In genomic region chr6:142649331-142649730, GRCm38 (mm10) we compare ENCODE assay signal across 22 mouse cellular contexts. TPM values are rescaled to one million over a fixed set of nuclear protein-coding genes. Genes with fewer than 3 reads are reported as not detected.
DNase-seq lines count a peak whose midpoint lies in the region; ATAC-seq and TF ChIP-seq lines count a peak whose summit lies in the region.
"Had no signal": no experiment of that assay in that cellular context is flagged by ENCODE, and none has a peak within 500 bp of the region (broad histone marks: within the 10 kb centered on the region; RNA-seq: fewer than 3 reads in every experiment).

No protein-coding gene starts in this region.

- no peaks in the 10 kb centered on the region for H3K4me1 ChIP-seq in midbrain, embryonic 13.5 days (replicated peaks)
- H3K4me1 ChIP-seq: forebrain, embryonic 12.5 days; hindbrain, embryonic 10.5 days; intestine, embryonic 15.5 days had no signal

- no peak for ATAC-seq in midbrain, embryonic 13.5 days
- ATAC-seq: activated CD4-positive, CD25-positive, alpha-beta regulatory T cell, adult 4 months; forebrain, embryonic 16.5 days; intestine, embryonic 15.5 days; Patski had no signal

- H3K27me3 ChIP-seq in midbrain, embryonic 13.5 days, result no peaks in the 10 kb centered on the region
- H3K27me3 ChIP-seq: embryonic facial prominence, embryonic 13.5 days; forebrain, embryonic 12.5 days; intestine, embryonic 15.5 days had no signal

- H3K4me2 ChIP-seq in midbrain, embryonic 13.5 days (replicated peaks), result no peak overlapping the region
- H3K4me2 ChIP-seq: embryonic facial prominence, embryonic 13.5 days; forebrain, embryonic 12.5 days; hindbrain, embryonic 14.5 days; intestine, embryonic 15.5 days had no signal

- WGBS in midbrain, embryonic 13.5 days, result 89% methylated on average over 3 of the region's 3 CpGs

- H3K27ac ChIP-seq in gastrocnemius, adult 2 months, result peak overlapping the region; percentile 40
- H3K27ac ChIP-seq in midbrain, embryonic 13.5 days, result no peak overlapping the region
- H3K27ac ChIP-seq: embryonic facial prominence, embryonic 13.5 days; forebrain, embryonic 12.5 days; hindbrain, embryonic 10.5 days; hindbrain, embryonic 14.5 days; intestine, embryonic 15.5 days had no signal

- no peak overlapping the region for H3K4me3 ChIP-seq in gastrocnemius, adult 2 months
- no peak overlapping the region for H3K4me3 ChIP-seq in midbrain, embryonic 13.5 days (replicated peaks)
- H3K4me3 ChIP-seq: embryonic facial prominence, embryonic 13.5 days; forebrain, embryonic 12.5 days; hindbrain, embryonic 10.5 days; intestine, embryonic 15.5 days had no signal

- H3K9me3 ChIP-seq in midbrain, embryonic 13.5 days, result no peaks in the 10 kb centered on the region
- H3K9me3 ChIP-seq: embryonic facial prominence, embryonic 13.5 days; forebrain, embryonic 12.5 days; hindbrain, embryonic 10.5 days; intestine, embryonic 15.5 days had no signal

- no peak for DNase-seq in gastrocnemius, adult 2 months
- DNase-seq in gastrocnemius, postnatal 4 days (ENCODE audit: low spot score in 2 of 2), result no peak
- DNase-seq in heart, adult 8-10 months (ENCODE audit: low spot score), result peak; percentile 53
- DNase-seq in heart, postnatal 14 days, result no peak
- DNase-seq in kidney, adult 9 months, result peak; percentile 31
- DNase-seq in kidney, adult 18-20 months, result no peak
- DNase-seq: adrenal gland, adult 2 months; cerebellum, adult 18-20 months; cerebellum, adult 9-11 months; cerebellum, postnatal 36 days; gastrocnemius, postnatal 14 days had no signal

- H3K9ac ChIP-seq in midbrain, embryonic 13.5 days (replicated peaks), result no peak overlapping the region
- H3K9ac ChIP-seq: embryonic facial prominence, embryonic 13.5 days; forebrain, embryonic 12.5 days; hindbrain, embryonic 14.5 days; intestine, embryonic 15.5 days had no signal

- no peaks in the 10 kb centered on the region for H3K36me3 ChIP-seq in midbrain, embryonic 13.5 days
- H3K36me3 ChIP-seq: embryonic facial prominence, embryonic 13.5 days; forebrain, embryonic 12.5 days; hindbrain, embryonic 10.5 days; intestine, embryonic 15.5 days had no signal

- intact Hi-C loops in gastrocnemius, adult 2 months (cut with DNase I), result no loop called here
- intact Hi-C loops in heart, postnatal 14 days (cut with DNase I), result no loop called here

- TF ChIP-seq CTCF in gastrocnemius, adult 2 months (IDR thresholded peaks at IDR 0.05), result no peak

RNA-seq across cellular contexts. Expression of gene Abcc9, which starts 52.8 kb away (rescaled TPM):
- 100 to 1,000 TPM; 123 to 135 TPM for total RNA-seq in gastrocnemius, adult 2 months (2021)
- total RNA-seq in gastrocnemius, postnatal 4 days (2021), result 100 to 1,000 TPM; 114 to 117 TPM
- 100 to 1,000 TPM; 229 to 268 (median 246) TPM for total RNA-seq in heart, adult 8-10 months (2022)
- 100 to 1,000 TPM; 223 to 229 TPM for total RNA-seq in heart, postnatal 14 days (2021)
- polyA plus RNA-seq in midbrain, embryonic 13.5 days (2015; fragmentation: Nextera tagmentation; extraction: Ambion mirVana), result 2.7 and 3.1 TPM in 2 replicates
- total RNA-seq: CH12.LX; granulocyte monocyte progenitor cell, adult 5-6 weeks had no signal
- polyA plus RNA-seq: activated CD4-positive, CD25-positive, alpha-beta regulatory T cell, adult 4 months; Patski had no signal

Comparison
In these comparisons a context has a peak if more than half of its experiments do, and no peak if none do; other contexts are left out.
1. DNase-seq: peak in heart, adult 8-10 months (single experiment) and kidney, adult 9 months (single experiment); none in gastrocnemius, adult 2 months (single experiment), gastrocnemius, postnatal 4 days (0 of 2), heart, postnatal 14 days (0 of 2) and kidney, adult 18-20 months (single experiment).